Mouse (Mus musculus) activated CD4-positive, CD25-positive, alpha-beta regulatory T cell, adult 9 weeks (primary cell): ENCODE data around the gene Zfp958. TPM values are rescaled to one million over a fixed set of nuclear protein-coding genes. Genes with fewer than 3 reads are reported as not detected.

Experiments used
- polyA plus RNA-seq: library from polyadenylated mRNA; unstranded; fragments of 100-300 nt; shearing (Covaris generic); gene quantifications from one replicate; pipeline ENCODE4 v1.2.1, GENCODE M21; 2017

The Zfp958 gene
- 23.5 TPM for polyA plus RNA-seq

DNA sequence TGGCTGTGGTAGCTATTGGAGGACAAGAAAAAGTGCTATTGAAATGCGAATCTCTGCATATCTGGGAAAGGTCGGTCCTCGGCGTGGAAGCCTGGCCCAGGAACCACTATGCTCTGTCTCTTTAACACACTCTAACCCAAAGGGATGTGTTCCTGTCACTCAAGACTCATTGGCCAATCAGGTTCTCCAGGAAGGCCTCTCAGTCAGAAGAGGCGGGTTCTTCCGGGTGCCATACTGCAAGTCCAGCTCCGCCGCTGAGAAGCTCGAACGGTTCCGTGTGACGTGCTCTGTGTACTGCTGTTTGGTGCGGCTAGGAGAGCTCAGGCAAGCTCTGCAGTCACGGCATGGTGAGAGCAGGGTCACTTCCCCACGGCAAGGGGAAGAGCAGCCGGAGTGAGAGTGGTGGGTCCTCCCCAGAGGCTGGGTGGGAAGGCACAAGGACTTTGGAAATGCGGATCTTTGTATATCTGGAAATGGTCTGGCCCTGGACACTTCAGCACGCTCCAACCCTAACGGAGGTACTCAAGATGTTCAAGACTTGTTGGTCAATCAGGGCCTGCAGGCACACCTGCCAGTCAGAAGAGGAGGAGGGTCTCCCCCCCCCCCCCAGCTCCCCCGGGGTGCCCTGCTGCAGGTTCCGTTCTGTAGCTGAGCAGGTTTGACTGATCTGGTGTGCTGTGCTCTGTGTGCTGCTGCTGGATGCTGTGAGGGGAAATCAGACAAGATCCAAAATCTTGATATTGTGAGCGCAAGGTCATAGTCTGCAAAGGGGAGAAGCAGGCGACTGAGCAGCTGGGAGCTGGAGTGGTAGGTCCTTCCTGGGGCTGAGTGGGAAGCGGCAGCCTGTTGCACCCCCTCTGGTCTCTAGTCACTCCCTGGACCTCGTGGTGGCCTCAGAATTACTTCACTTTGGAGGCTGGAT is at the start of gene Zfp958:
Zfp958 (plus strand) TSS at position 236 of the 922 bp plus-strand sequence.

Other genes starting within 250 kb of the Zfp958 start
- gene Cers4, start 120.1 kb upstream of the Zfp958 start, polyA plus RNA-seq: 65.9 TPM
- gene Shcbp1, start 166.4 kb downstream of the Zfp958 start, polyA plus RNA-seq: 5.4 TPM